Mouse (Mus musculus) testis, adult 2 months (tissue): ENCODE measurements at regions not wholly inside any gene's neighbourhood (a gene's known extent, or its start where the extent isn't known, plus 50 kb on each side); places are given as distances from the start of the nearest gene placed in this dataset.

Source experiments
- H3K27ac ChIP-seq: fragments of 200-500 bp; 2 replicates; pipeline ENCODE4 v1.5.1; 2012; ENCODE audit warnings: low read depth, low read length; ENCODE audit not compliant: control insufficient read depth, insufficient read depth
- H3K27me3 ChIP-seq: fragments of 200-500 bp; 2 replicates; pipeline ENCODE4 v1.6.1; 2012; ENCODE audit warnings: mild to moderate bottlenecking, low read length, moderate library complexity; ENCODE audit not compliant: control insufficient read depth, insufficient read depth
- H3K36me3 ChIP-seq: fragments of 200-500 bp; 2 replicates; pipeline ENCODE4 v1.6.1; 2012; ENCODE audit warnings: mild to moderate bottlenecking, low read length; ENCODE audit not compliant: control insufficient read depth, insufficient read depth
- H3K4me1 ChIP-seq: fragments of 200-500 bp; 2 replicates; pipeline ENCODE4 v1.6.1; 2012; ENCODE audit warnings: low read length; ENCODE audit not compliant: control insufficient read depth, insufficient read depth
- H3K4me3 ChIP-seq: fragments of 200-500 bp; 2 replicates; pipeline ENCODE4 v1.5.1; 2012; ENCODE audit warnings: low read depth, mild to moderate bottlenecking, low read length, moderate library complexity, mixed read lengths; ENCODE audit not compliant: control insufficient read depth
- CTCF ChIP-seq: fragments of 200-500 bp; IDR thresholded peaks from 2 replicates; pipeline ENCODE4 v1.5.1; 2012; ENCODE audit warnings: low read depth, mild to moderate bottlenecking, inconsistent platforms, low read length, moderate library complexity; ENCODE audit not compliant: control insufficient read depth, insufficient read depth, insufficient replicate concordance
- POLR2A ChIP-seq: fragments of 200-500 bp; IDR thresholded peaks from 2 replicates; pipeline ENCODE4 v1.6.1; 2012; ENCODE audit warnings: low read depth, mild to moderate bottlenecking, inconsistent platforms, low read length, moderate library complexity; ENCODE audit not compliant: control insufficient read depth

DNA sequence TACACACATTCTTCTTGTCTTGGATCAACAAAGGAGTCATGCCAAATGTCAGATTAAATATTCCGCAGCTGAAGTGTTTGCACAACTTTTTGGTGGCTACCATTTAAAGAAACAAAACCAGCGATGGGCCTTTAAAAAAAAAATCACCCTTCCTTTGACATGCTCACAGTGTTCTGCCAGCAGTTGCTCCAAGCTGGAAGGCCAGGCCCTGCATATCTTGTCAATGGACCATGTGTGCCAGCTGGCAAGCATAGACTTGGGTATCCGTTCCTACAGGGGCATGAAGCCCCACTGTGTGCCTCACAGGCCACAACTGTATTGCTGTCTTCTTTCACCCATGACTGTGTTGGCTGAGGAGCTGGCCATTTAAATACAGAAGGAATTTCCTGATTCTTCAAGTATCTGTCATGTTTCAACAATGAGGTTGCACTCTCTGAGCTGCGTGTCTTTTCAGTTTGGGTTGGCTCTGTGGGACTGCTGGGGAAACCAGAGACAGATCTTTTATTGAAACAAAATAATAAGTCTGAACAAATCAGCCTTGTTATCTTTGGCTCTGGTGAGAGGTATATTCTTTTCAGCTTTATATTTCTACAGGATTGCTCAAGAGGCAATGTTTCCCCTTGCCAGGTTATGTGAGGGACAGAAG lies 460.9 kb upstream of the Cd180 start:
- no peak overlapping the region for H3K27ac ChIP-seq
- H3K27me3 ChIP-seq: no peaks in the 10 kb centered on the region
- TF ChIP-seq CTCF (no peak), POLR2A (no peak)
- no peak overlapping the region for H3K4me3 ChIP-seq
- H3K36me3 ChIP-seq: no peaks in the 10 kb centered on the region
- no peaks in the 10 kb centered on the region for H3K4me1 ChIP-seq

DNA sequence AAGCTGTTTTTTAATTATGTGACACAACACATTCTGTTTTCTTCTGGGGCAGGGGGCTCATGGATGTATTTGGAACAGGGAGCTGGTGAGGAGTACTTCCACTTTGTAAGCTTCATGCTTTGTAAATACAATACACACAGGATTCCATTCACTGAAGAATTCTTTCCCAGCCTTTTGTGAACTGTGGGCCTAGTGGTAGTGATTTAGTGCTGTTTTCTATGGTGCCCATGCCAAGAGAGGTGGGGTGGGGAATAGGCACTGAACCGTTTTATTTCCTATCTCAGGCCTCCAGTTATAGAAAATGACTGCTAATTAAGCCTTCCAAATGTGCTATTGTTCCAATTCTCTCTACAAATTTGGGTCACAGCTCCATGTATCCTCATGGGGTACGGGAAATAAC lies 442.5 kb upstream of the Cd180 start:
- no peaks in the 10 kb centered on the region for H3K36me3 ChIP-seq
- no peaks in the 10 kb centered on the region for H3K27me3 ChIP-seq
- TF ChIP-seq CTCF: no peak
- TF ChIP-seq POLR2A: no peak
- no peaks in the 10 kb centered on the region for H3K4me1 ChIP-seq
- H3K4me3 ChIP-seq: no peak overlapping the region
- no peak overlapping the region for H3K27ac ChIP-seq

DNA sequence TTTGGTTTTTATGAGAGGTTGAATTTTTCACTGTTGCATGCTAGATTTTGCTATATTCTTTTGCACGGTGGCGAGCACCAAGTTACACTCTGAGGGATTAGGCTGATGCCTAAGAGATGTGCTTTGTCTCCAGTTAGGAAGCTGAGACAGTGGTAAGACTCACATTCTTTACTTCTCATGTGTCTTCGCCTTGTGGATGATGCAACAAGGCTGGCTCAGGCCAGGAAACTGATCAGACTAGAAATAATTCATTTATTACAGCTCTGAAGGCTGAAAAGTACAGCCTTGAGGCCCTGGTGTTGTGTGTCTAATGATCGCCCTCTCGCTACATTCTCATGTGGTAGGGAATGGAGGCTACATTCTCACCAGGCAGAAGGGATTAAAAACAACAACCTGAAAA lies 441.6 kb upstream of the Cd180 start:
- no peaks in the 10 kb centered on the region for H3K27me3 ChIP-seq
- H3K36me3 ChIP-seq: no peaks in the 10 kb centered on the region
- H3K27ac ChIP-seq: no peak overlapping the region
- no peak overlapping the region for H3K4me3 ChIP-seq
- TF ChIP-seq POLR2A: no peak
- TF ChIP-seq CTCF: no peak
- no peaks in the 10 kb centered on the region for H3K4me1 ChIP-seq

DNA sequence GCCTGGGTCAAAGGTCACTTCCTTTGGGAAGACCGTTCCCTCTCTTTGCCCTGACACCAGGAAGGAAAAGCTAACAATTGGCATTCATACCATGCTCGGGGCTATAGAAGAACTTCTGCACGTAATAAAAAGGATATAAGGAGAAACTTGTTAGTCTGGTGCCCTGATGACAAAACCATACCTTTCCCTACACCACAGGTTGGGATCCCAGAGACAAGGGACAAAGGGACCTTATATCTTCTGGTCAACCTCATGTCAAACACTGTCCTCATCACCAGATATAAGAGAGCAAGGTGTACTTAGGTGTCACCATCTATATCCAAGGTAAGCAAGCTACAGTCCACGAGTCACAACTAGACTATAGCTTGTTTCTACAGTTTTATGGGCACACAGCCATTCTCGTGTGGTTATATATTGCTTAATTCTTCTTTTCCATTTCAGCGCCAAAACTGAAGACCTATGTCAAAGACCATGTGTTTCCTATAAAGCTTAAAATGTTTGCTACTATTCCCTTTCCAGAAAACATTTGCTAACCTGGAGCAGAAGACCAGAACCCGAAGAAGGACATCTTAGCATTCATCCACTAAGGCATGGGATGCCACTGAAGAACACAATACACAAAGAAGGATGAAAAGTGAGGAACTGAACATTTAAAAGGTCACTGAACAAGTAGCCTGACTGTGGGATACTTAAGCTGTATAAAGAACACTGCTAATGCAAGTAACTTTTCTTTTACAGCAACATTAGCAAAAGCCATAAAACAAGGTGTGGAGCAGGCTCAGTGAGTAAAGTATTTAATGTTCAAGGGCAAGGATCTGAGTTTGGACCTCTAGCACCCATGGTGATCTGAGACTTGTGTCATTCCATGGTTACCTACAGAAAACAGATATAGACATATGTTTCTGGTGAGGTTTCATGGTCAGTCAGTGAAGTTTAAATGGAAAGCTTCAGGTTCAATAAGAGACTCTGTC lies 437.7 kb upstream of the Cd180 start:
- H3K27ac ChIP-seq: no peak overlapping the region
- H3K27me3 ChIP-seq: no peaks in the 10 kb centered on the region
- H3K4me1 ChIP-seq: no peaks in the 10 kb centered on the region
- no peak for TF ChIP-seq POLR2A
- no peak for TF ChIP-seq CTCF
- H3K36me3 ChIP-seq: no peaks in the 10 kb centered on the region
- H3K4me3 ChIP-seq: no peak overlapping the region

DNA sequence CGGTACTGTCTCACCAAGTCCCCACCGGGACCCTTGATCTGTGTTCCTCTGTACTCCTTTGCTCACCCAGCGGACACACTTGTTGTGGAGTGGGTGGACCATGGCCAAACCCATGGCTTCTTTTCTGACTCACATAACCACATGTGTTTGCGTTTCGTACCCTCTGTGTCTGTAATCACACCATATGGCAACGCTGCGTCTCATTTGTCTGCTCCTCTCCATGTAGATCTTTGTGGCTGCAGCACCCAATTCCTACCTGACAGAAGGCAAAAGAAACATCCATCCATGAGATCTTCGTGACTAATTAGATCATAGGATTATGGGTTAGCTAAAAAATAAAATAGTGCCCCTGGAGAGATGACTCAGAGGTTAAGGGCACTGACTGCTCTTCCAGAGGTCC lies 435.2 kb upstream of the Cd180 start:
- H3K27me3 ChIP-seq: no peaks in the 10 kb centered on the region
- no peaks in the 10 kb centered on the region for H3K36me3 ChIP-seq
- no peak overlapping the region for H3K4me3 ChIP-seq
- no peak overlapping the region for H3K27ac ChIP-seq
- TF ChIP-seq POLR2A (no peak), CTCF (no peak)
- H3K4me1 ChIP-seq: no peaks in the 10 kb centered on the region

DNA sequence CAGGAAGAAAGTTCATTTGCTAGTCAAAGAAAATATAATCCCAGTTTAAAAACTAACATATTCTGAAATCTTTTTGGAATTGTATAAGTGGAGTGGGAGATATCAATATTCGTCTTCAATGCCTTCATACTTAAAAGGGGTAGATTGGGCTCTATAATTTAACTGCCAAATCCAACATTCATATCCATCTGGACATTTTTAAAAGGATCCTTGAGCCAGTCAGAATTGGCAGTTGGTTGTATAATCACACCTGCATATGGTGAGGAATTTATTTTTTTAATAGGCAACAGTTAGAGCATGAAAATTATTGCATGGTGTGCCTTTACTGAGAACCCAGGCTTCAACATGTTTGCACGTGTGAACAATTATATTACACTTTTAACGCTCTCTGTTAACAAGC lies 419.5 kb upstream of the Cd180 start:
- Histone ChIP-seq H3K27me3 (no peaks in the 10 kb centered on the region), H3K36me3 (no peaks in the 10 kb centered on the region), H3K27ac (no peak overlapping the region), H3K4me1 (no peaks in the 10 kb centered on the region), H3K4me3 (no peak overlapping the region)
- no peak for TF ChIP-seq POLR2A
- TF ChIP-seq CTCF: no peak

DNA sequence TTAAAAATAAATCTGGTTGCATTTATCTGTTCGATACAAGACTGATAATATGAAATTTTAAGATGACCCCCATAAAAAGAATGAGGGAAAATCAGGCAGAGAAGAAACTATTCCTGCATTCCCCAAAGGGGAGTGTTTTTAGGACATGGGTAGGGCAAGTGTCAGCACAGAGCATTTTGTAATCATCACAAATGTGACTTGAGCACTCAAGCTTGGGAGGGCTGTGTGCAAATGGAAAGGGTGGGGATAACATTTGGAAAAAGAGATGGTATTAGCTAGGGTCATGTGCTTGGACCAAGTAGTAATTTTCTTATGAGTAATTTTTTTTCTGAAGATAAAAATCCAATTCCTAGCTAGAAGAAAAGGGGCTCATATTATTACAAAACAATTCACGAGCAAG lies 418.1 kb upstream of the Cd180 start:
- no peaks in the 10 kb centered on the region for H3K27me3 ChIP-seq
- no peak overlapping the region for H3K4me3 ChIP-seq
- no peaks in the 10 kb centered on the region for H3K36me3 ChIP-seq
- H3K4me1 ChIP-seq: no peaks in the 10 kb centered on the region
- H3K27ac ChIP-seq: no peak overlapping the region
- TF ChIP-seq POLR2A (no peak), CTCF (no peak)

DNA sequence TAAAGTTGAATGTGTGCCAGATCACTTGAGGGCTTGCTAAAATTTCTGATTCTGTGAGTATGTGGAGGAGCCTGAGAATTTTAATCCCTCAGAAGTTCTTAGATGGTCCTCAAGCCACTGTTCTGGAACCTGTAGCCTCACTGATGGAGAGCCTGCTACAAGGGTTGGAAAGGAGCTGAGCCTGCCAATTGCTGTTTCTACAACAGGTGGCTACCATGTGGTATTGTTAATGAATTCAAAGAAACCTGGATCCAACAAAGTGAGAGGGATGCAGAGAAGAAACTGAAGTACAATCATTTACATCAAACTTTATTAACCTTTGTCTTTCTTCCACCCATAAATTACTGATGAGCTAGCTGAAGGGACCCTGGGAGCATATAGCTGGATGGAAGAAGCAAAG lies 416.5 kb upstream of the Cd180 start:
- TF ChIP-seq POLR2A: no peak
- TF ChIP-seq CTCF: no peak
- Histone ChIP-seq H3K4me3 (no peak overlapping the region), H3K27ac (no peak overlapping the region), H3K27me3 (no peaks in the 10 kb centered on the region), H3K36me3 (no peaks in the 10 kb centered on the region), H3K4me1 (no peaks in the 10 kb centered on the region)
